Mouse (Mus musculus) neural tube, embryonic 11.5 days (tissue): ENCODE measurements around the gene Rars2. TPM values are rescaled to one million over a fixed set of nuclear protein-coding genes. Genes with fewer than 3 reads are reported as not detected.
A peak's percentile ranks its signal among the peaks of the same experiment; 100 is the strongest.
"Not testable (repeated sequence)": the region's sequence is repeated elsewhere in the genome, so short reads cannot be mapped to it uniquely, and the experiment has no call there.

Experiments used
- ATAC-seq: fragments of 200-750 bp; cut with Nextera tagmentation; 2 replicates; pipeline ENCODE4 v1.8.0; 2017; ENCODE audit warnings: moderate number of reproducible peaks, mild to moderate bottlenecking, moderate TSS enrichment, moderate library complexity; ENCODE audit not compliant: insufficient read depth, low FRiP score, low TSS enrichment
- DNase-seq: peaks from one replicate; pipeline ENCODE4 v3.0.0-alpha.2; 2015; ENCODE audit warnings: low spot score
- H3K27ac ChIP-seq: fragments of 300-500 bp; sonication (generic); 2 replicates; pipeline ENCODE4 v1.5.1; 2014; ENCODE audit warnings: low read depth, mild to moderate bottlenecking, low read length
- H3K27me3 ChIP-seq: fragments of 300-500 bp; sonication (generic); 2 replicates; pipeline ENCODE4 v1.6.1; 2014; ENCODE audit warnings: mild to moderate bottlenecking, low read length, mixed read lengths; ENCODE audit not compliant: control insufficient read depth, insufficient read depth
- H3K36me3 ChIP-seq: fragments of 300-500 bp; sonication (generic); 2 replicates; pipeline ENCODE4 v1.6.1; 2014; ENCODE audit warnings: mild to moderate bottlenecking, low read length, moderate library complexity, mixed read lengths; ENCODE audit not compliant: control insufficient read depth, insufficient read depth
- H3K4me1 ChIP-seq: fragments of 300-500 bp; sonication (generic); 2 replicates; pipeline ENCODE4 v1.6.1; 2014; ENCODE audit warnings: low read length, mixed read lengths; ENCODE audit not compliant: control insufficient read depth, insufficient read depth
- H3K4me2 ChIP-seq: fragments of 300-500 bp; sonication (generic); 2 replicates; pipeline ENCODE4 v1.6.1; 2014; ENCODE audit warnings: low read depth, mild to moderate bottlenecking, moderate library complexity
- H3K4me3 ChIP-seq: fragments of 300-500 bp; sonication (generic); 2 replicates; pipeline ENCODE4 v1.5.1; 2014; ENCODE audit warnings: low read depth, low read length
- H3K9ac ChIP-seq: fragments of 300-500 bp; sonication (generic); 2 replicates; pipeline ENCODE4 v1.6.1; 2014; ENCODE audit warnings: mild to moderate bottlenecking, low read length
- H3K9me3 ChIP-seq: fragments of 300-500 bp; sonication (generic); 2 replicates; pipeline ENCODE4 v1.6.1; 2016; ENCODE audit warnings: low read length; ENCODE audit not compliant: control insufficient read depth
- WGBS: fragments of 180-500 bp; shearing (Covaris S2); extraction: QIAGEN DNeasy Blood & Tissue Kit; methylation state at CpG from one replicate; pipeline ENCODE4 v1.1.7; 2014; 5-methylcytosine and 5-hydroxymethylcytosine counted together
- polyA plus RNA-seq: library from polyadenylated mRNA; unstranded; fragments of >200 nt; fragmentation: Nextera tagmentation; extraction: Ambion mirVana; gene quantifications from 2 replicates; pipeline ENCODE4 v1.2.1, GENCODE M21; 2014

The Rars2 gene
- 65.7 and 67.7 TPM in 2 replicates for polyA plus RNA-seq

GRCm38 (mm10) chr4:34614630-34615094 is at the start of gene Rars2, which contains the start of gene Orc3:
Gene Rars2, plus strand, starts transcription at chr4:34614957.
Gene Orc3, minus strand, starts transcription at chr4:34614944.
- Histone ChIP-seq H3K9me3 (no peaks in the 10 kb centered on the region), H3K27me3 (no peaks in the 10 kb centered on the region), H3K4me1 (peaks cover 15% of the 10 kb centered on the region), H3K9ac (peak within 1 kb of the TSS; percentile 89), H3K36me3 (no peaks in the 10 kb centered on the region), H3K4me2 (peak within 1 kb of the TSS; percentile 71), H3K27ac (0 out of 2 replicates have a peak within 1 kb of the TSS, but pooled peaks have one; percentile 60), H3K4me3 (peak within 1 kb of the TSS; percentile 79)
- ATAC-seq (peak; percentile 97), DNase-seq (peak; percentile 94)
- under 1% methylated on average over 42 of the region's 42 CpGs for WGBS

- 95% methylated on average over 6 of the region's 6 CpGs for WGBS
- ATAC-seq = no peak
Observed at GRCm38 (mm10) chr4:34566226-34566625, 48.5 kb upstream of the Rars2 start.

GRCm38 (mm10) chr4:34572876-34573275 is 41.9 kb upstream of the Rars2 start:
- Histone ChIP-seq H3K9ac (no peak overlapping the region), H3K36me3 (peaks cover 15% of the 10 kb centered on the region), H3K4me2 (no peak overlapping the region), H3K4me1 (no peaks in the 10 kb centered on the region), H3K27me3 (no peaks in the 10 kb centered on the region), H3K9me3 (no peaks in the 10 kb centered on the region), H3K27ac (no peak overlapping the region), H3K4me3 (no peak overlapping the region)
- ATAC-seq (no peak), DNase-seq (no peak)
- 82% methylated on average over 2 of the region's 2 CpGs for WGBS

More at GRCm38 (mm10) chr4:34566226-34566625, 48.5 kb upstream of the Rars2 start:
- no peaks in the 10 kb centered on the region for H3K27me3 ChIP-seq
- H3K4me2 ChIP-seq = no peak overlapping the region
- no peak for DNase-seq
- H3K9me3 ChIP-seq = no peaks in the 10 kb centered on the region
- H3K4me3 ChIP-seq = no peak overlapping the region
- H3K27ac ChIP-seq = no peak overlapping the region
- peaks cover 7% of the 10 kb centered on the region; the same call in 1 of the 2 replicates for H3K36me3 ChIP-seq
- no peaks in the 10 kb centered on the region for H3K4me1 ChIP-seq
- H3K9ac ChIP-seq = no peak overlapping the region

GRCm38 (mm10) chr4:34577028-34577427 is 37.7 kb upstream of the Rars2 start:
- 91% methylated on average over 2 of the region's 2 CpGs for WGBS
- Histone ChIP-seq H3K4me2 (no peak overlapping the region), H3K4me1 (no peaks in the 10 kb centered on the region), H3K36me3 (peaks cover 15% of the 10 kb centered on the region), H3K9ac (no peak overlapping the region), H3K4me3 (no peak overlapping the region), H3K27ac (no peak overlapping the region), H3K9me3 (no peaks in the 10 kb centered on the region), H3K27me3 (no peaks in the 10 kb centered on the region)
- ATAC-seq (no peak), DNase-seq (no peak)

GRCm38 (mm10) chr4:34579215-34579614 is 35.5 kb upstream of the Rars2 start:
- 100% methylated on average over 1 of the region's 1 CpGs for WGBS
- H3K36me3 ChIP-seq = peaks cover 11% of the 10 kb centered on the region

GRCm38 (mm10) chr4:34581489-34581888 is 33.3 kb upstream of the Rars2 start:
- ATAC-seq = not testable (repeated sequence)
- WGBS = 96% methylated on average over 1 of the region's 1 CpGs
- H3K36me3 ChIP-seq = peaks cover 11% of the 10 kb centered on the region

More at GRCm38 (mm10) chr4:34579215-34579614, 35.5 kb upstream of the Rars2 start:
- DNase-seq (no peak), ATAC-seq (no peak)
- H3K4me3 ChIP-seq = no peak overlapping the region
- H3K9ac ChIP-seq = no peak overlapping the region
- H3K4me2 ChIP-seq = no peak overlapping the region
- H3K27ac ChIP-seq = no peak overlapping the region
- 0 out of 2 replicates have a peak, but pooled peaks cover 3% of the 10 kb centered on the region for H3K4me1 ChIP-seq
- no peaks in the 10 kb centered on the region for H3K27me3 ChIP-seq
- H3K9me3 ChIP-seq = no peaks in the 10 kb centered on the region

GRCm38 (mm10) chr4:34581990-34582389 is 32.8 kb upstream of the Rars2 start:
- no peak overlapping the region for H3K4me3 ChIP-seq
- no peak overlapping the region for H3K4me2 ChIP-seq
- DNase-seq (no peak), ATAC-seq (peak; percentile 60)
- peaks cover 9% of the 10 kb centered on the region for H3K36me3 ChIP-seq
- H3K4me1 ChIP-seq = 0 out of 2 replicates have a peak, but pooled peaks cover 3% of the 10 kb centered on the region
- no peaks in the 10 kb centered on the region for H3K9me3 ChIP-seq
- H3K9ac ChIP-seq = no peak overlapping the region
- no peaks in the 10 kb centered on the region for H3K27me3 ChIP-seq
- no peak overlapping the region for H3K27ac ChIP-seq
- WGBS = 47% methylated on average over 7 of the region's 7 CpGs

More at GRCm38 (mm10) chr4:34581489-34581888, 33.3 kb upstream of the Rars2 start:
- H3K9ac ChIP-seq, DNase-seq, H3K4me2 ChIP-seq, H3K27me3 ChIP-seq, H3K9me3 ChIP-seq, H3K27ac ChIP-seq, H3K4me1 ChIP-seq, H3K4me3 ChIP-seq: not testable (repeated sequence)

- Histone ChIP-seq H3K4me2 (no peak overlapping the region), H3K27me3 (no peaks in the 10 kb centered on the region), H3K4me3 (no peak overlapping the region), H3K4me1 (0 out of 2 replicates have a peak, but pooled peaks cover 3% of the 10 kb centered on the region), H3K36me3 (peaks cover 8% of the 10 kb centered on the region), H3K27ac (no peak overlapping the region), H3K9ac (no peak overlapping the region), H3K9me3 (no peaks in the 10 kb centered on the region)
- ATAC-seq (peak; percentile 39; the same call in 1 of the 2 replicates), DNase-seq (no peak)
- 71% methylated on average over 5 of the region's 5 CpGs for WGBS
Observed at GRCm38 (mm10) chr4:34582476-34582875, 32.3 kb upstream of the Rars2 start.

GRCm38 (mm10) chr4:34583427-34583826 is 31.3 kb upstream of the Rars2 start:
- 0 out of 2 replicates have a peak, but pooled peaks cover 3% of the 10 kb centered on the region for H3K4me1 ChIP-seq

More at GRCm38 (mm10) chr4:34583427-34583826, 31.3 kb upstream of the Rars2 start:
- no peak overlapping the region for H3K4me2 ChIP-seq
- no peak for DNase-seq
- no peak overlapping the region for H3K9ac ChIP-seq
- H3K4me3 ChIP-seq = no peak overlapping the region
- no peak overlapping the region for H3K27ac ChIP-seq
- H3K9me3 ChIP-seq = no peaks in the 10 kb centered on the region
- no peaks in the 10 kb centered on the region for H3K27me3 ChIP-seq
- peaks cover 6% of the 10 kb centered on the region for H3K36me3 ChIP-seq
- no peak for ATAC-seq
- 90% methylated on average over 3 of the region's 3 CpGs for WGBS
